Comparison of ENCODE assay signal across 8 mouse cellular contexts in the genomic region with DNA sequence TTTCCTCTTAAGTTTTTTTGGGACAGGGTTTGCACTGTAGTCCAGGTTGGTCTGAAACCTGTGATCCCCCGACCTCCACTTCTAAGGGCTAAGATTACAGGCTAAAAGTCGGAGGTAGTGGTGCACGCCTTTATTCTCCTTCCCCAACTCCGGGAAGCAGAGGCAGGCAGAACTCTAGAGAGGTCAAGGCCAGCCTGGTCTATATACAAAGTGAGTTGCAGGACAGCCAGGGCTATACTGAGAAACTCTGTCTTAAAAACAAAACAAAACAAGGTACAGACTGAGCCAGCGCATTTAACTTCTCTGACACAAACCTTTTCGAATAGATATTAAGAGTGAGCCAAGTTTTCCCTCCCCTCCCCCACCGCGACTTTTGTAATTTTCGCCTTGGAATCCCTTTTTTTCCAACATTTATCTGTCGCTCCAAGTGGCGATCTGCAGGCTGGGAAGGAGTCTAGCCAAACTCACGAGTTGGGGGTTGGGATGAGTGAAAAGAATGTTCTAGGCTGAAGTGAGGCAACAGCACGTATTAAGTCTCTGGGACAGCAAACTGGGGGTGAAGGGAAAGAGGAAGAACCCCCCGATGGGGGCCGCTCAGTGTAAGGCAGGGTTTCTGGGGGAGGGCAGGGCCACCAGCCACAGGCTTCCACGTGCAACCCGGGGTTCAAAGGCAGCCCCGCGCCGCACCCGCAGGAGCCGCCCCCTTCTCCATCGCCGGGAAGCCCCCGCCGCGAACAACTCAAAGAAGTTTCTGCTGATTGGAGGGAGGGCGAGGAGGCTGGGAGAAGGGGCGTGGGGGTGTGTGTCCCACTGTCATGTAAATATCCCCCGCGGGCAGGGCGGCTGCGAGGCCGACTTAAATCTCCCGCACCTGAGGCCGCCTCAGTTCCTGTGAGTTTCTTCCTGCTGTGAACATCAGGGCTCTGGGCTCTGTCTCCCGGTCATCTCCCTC. TPM values are rescaled to one million over a fixed set of nuclear protein-coding genes. Genes with fewer than 3 reads are reported as not detected.
DNase-seq lines count a peak whose midpoint lies in the region; ATAC-seq lines count a peak whose summit lies in the region.

No protein-coding gene starts in this region.

- no peaks in the 10 kb centered on the region for H3K27me3 ChIP-seq in forebrain, embryonic 15.5 days
- no peaks in the 10 kb centered on the region for H3K27me3 ChIP-seq in liver, embryonic 15.5 days

- no peaks in the 10 kb centered on the region for H3K36me3 ChIP-seq in forebrain, embryonic 15.5 days
- H3K36me3 ChIP-seq in liver, embryonic 15.5 days (replicated peaks), result no peaks in the 10 kb centered on the region

- H3K4me2 ChIP-seq in forebrain, embryonic 15.5 days (replicated peaks), result peak overlapping the region; percentile 97
- peak overlapping the region; percentile 95 for H3K4me2 ChIP-seq in liver, embryonic 15.5 days

- peak overlapping the region; percentile 60 for H3K4me3 ChIP-seq in forebrain, embryonic 15.5 days
- H3K4me3 ChIP-seq in liver, embryonic 15.5 days (replicated peaks), result peak overlapping the region; percentile 67

- WGBS in forebrain, embryonic 15.5 days, result 11% methylated on average over 29 of the region's 37 CpGs
- WGBS in liver, embryonic 15.5 days (ENCODE audit: insufficient replicate concordance), result 6% methylated on average over 37 of the region's 37 CpGs

- no peak for ATAC-seq in forebrain, embryonic 15.5 days (replicated peaks)
- no peak for ATAC-seq in liver, embryonic 15.5 days (ENCODE audit: insufficient read depth)

- peaks cover 40% of the 10 kb centered on the region for H3K4me1 ChIP-seq in forebrain, embryonic 15.5 days
- peaks cover 60% of the 10 kb centered on the region for H3K4me1 ChIP-seq in liver, embryonic 15.5 days (replicated peaks)

- peak overlapping the region; percentile 57 for H3K9ac ChIP-seq in forebrain, embryonic 15.5 days (replicated peaks)
- peak overlapping the region; percentile 69 for H3K9ac ChIP-seq in liver, embryonic 15.5 days

- DNase-seq in cerebellum, adult 11-12 months, result peak; percentile 46
- no peak for DNase-seq in cerebellum, adult 11 months
- peak; percentile 48 for DNase-seq in adrenal gland, adult 8-10 months
- peak; percentile 83 for DNase-seq in induced T-regulatory cell, adult 2 months (ENCODE audit: low read depth)
- peak; percentile 84 for DNase-seq in neural tube, embryonic 10.5 days (ENCODE audit: extremely low spot score, low spot score)
- DNase-seq in thymus, postnatal 36 days, result peak; percentile 69 to 83

- peak overlapping the region; percentile 73 for H3K27ac ChIP-seq in forebrain, embryonic 15.5 days (replicated peaks)
- peak overlapping the region; percentile 86 for H3K27ac ChIP-seq in liver, embryonic 15.5 days (replicated peaks)

- no peaks in the 10 kb centered on the region for H3K9me3 ChIP-seq in forebrain, embryonic 15.5 days
- H3K9me3 ChIP-seq in liver, embryonic 15.5 days (replicated peaks), result no peaks in the 10 kb centered on the region

RNA-seq across cellular contexts. Expression of gene Set, which starts 4.3 kb away (rescaled TPM):
- total RNA-seq in adrenal gland, adult 8-10 months (2022), result 100 to 1,000 TPM; 205 to 257 (median 225) TPM
- polyA plus RNA-seq in forebrain, embryonic 15.5 days (2015; fragmentation: Nextera tagmentation; extraction: Ambion mirVana), result 445 and 449 TPM in 2 replicates
- polyA plus RNA-seq in liver, embryonic 15.5 days (2015; fragmentation: Nextera tagmentation; extraction: Ambion mirVana), result 138 and 147 TPM in 2 replicates

RNA-seq across cellular contexts. Expression of gene Wdr34, which starts 12.8 kb away (rescaled TPM):
- 10 to 100 TPM; 19.5 to 31.7 (median 26.6) TPM for total RNA-seq in adrenal gland, adult 8-10 months (2022)
- polyA plus RNA-seq in forebrain, embryonic 15.5 days (2015; fragmentation: Nextera tagmentation; extraction: Ambion mirVana), result 70.1 and 76.2 TPM in 2 replicates
- polyA plus RNA-seq in liver, embryonic 15.5 days (2015; fragmentation: Nextera tagmentation; extraction: Ambion mirVana), result 6.2 and 7.1 TPM in 2 replicates

RNA-seq across cellular contexts. Expression of gene Pkn3, which starts 16.0 kb away (rescaled TPM):
- 1 to 10 TPM; 4.8 to 6.6 (median 5.8) TPM for total RNA-seq in adrenal gland, adult 8-10 months (2022)
- polyA plus RNA-seq in forebrain, embryonic 15.5 days (2015; fragmentation: Nextera tagmentation; extraction: Ambion mirVana), result 3.5 and 3.9 TPM in 2 replicates
- polyA plus RNA-seq in liver, embryonic 15.5 days (2015; fragmentation: Nextera tagmentation; extraction: Ambion mirVana), result 2.3 and 2.5 TPM in 2 replicates

RNA-seq across cellular contexts. Expression of gene Zdhhc12, which starts 32.0 kb away (rescaled TPM):
- 10 to 100 TPM; 16.4 to 23.9 (median 17.6) TPM for total RNA-seq in adrenal gland, adult 8-10 months (2022)
- polyA plus RNA-seq in forebrain, embryonic 15.5 days (2015; fragmentation: Nextera tagmentation; extraction: Ambion mirVana), result 16.7 and 18.6 TPM in 2 replicates
- 19.3 and 20.6 TPM in 2 replicates for polyA plus RNA-seq in liver, embryonic 15.5 days (2015; fragmentation: Nextera tagmentation; extraction: Ambion mirVana)
